Mouse (Mus musculus): ENCODE measurements around the gene Rabepk.

GRCm38 (mm10) chr2:34790282-34790681, 9.4 kb downstream of the Rabepk start:
- TF ChIP-seq POLR2A (IDR thresholded peaks at IDR 0.05; ENCODE audit: borderline replicate concordance, insufficient read depth, low read length) (no peak), CTCF (IDR thresholded peaks at IDR 0.05; ENCODE audit: borderline replicate concordance, insufficient read depth, low read depth, low read length) (no peak)
